Mouse (Mus musculus) CH12.LX (cell line): ENCODE measurements around the gene Hexim2. TPM values are rescaled to one million over a fixed set of nuclear protein-coding genes. Genes with fewer than 3 reads are reported as not detected.

ENCODE experiments used
- DNase-seq: peaks from one replicate; pipeline ENCODE4 v3.0.0-alpha.2; 2013; ENCODE audit errors: extremely low read depth
- H3K27ac ChIP-seq: 2 replicates; pipeline ENCODE4 v1.5.1; 2012; ENCODE audit warnings: low read depth, mild to moderate bottlenecking, control low read depth, moderate library complexity; ENCODE audit not compliant: insufficient read depth
- H3K27me3 ChIP-seq: replicated peaks from 2 replicates; pipeline ENCODE3; 2012; ENCODE audit warnings: inconsistent platforms
- H3K36me3 ChIP-seq, 2 experiments: replicated peaks in 1 of 2; 2 replicates each; pipeline versions ENCODE3 to v1.6.1; 2012; ENCODE audit warnings: inconsistent platforms in 1 of 2, low read length in 1 of 2, mild to moderate bottlenecking in 1 of 2, mixed read lengths in 1 of 2, moderate library complexity in 1 of 2; ENCODE audit not compliant: control insufficient read depth in 1 of 2, insufficient read depth in 1 of 2
- H3K4me1 ChIP-seq, 2 experiments: 2 replicates each; pipeline ENCODE4 v1.6.1; 2012; ENCODE audit warnings: inconsistent platforms in 1 of 2, moderate library complexity in 1 of 2; ENCODE audit not compliant: insufficient read depth in 2 of 2, control insufficient read depth in 1 of 2
- H3K4me2 ChIP-seq: 2 replicates; pipeline ENCODE4 v1.6.1; 2012; ENCODE audit warnings: low read depth, mild to moderate bottlenecking, control low read depth; ENCODE audit not compliant: poor library complexity, insufficient read depth, severe bottlenecking
- H3K4me3 ChIP-seq, 3 experiments: fragments of 150-350 bp in 1 of 3; sonication (generic) in 1 of 3; replicated peaks in 1 of 3; 2 replicates each; pipeline versions ENCODE3 to v1.5.1; 2011 to 2012; ENCODE audit warnings: low read depth in 2 of 3, low read length in 2 of 3, mild to moderate bottlenecking in 2 of 3, moderate library complexity in 2 of 3, control low read depth in 1 of 3, improper control_type of control experiment in 1 of 3, inconsistent platforms in 1 of 3, mixed read lengths in 1 of 3; ENCODE audit not compliant: poor library complexity in 1 of 3
- H3K79me2 ChIP-seq: replicated peaks from 2 replicates; pipeline ENCODE4 v1.6.1; 2012; ENCODE audit warnings: mild to moderate bottlenecking, moderate library complexity; ENCODE audit not compliant: control insufficient read depth, poor library complexity, insufficient read depth, severe bottlenecking; ENCODE audit errors: extremely low read depth
- H3K9ac ChIP-seq: 2 replicates; pipeline ENCODE4 v1.6.1; 2012; ENCODE audit warnings: low read depth, mild to moderate bottlenecking, control low read depth, moderate library complexity; ENCODE audit not compliant: insufficient read depth
- H3K9me3 ChIP-seq: replicated peaks from 2 replicates; pipeline ENCODE3; 2012; ENCODE audit warnings: low read length, inconsistent platforms, mixed read lengths
- BHLHE40 ChIP-seq: IDR thresholded peaks from 2 replicates; pipeline ENCODE4 v1.6.1; 2011; ENCODE audit warnings: mild to moderate bottlenecking, low read depth, low read length, improper control_type of control experiment
- CTCF ChIP-seq, 2 experiments: IDR thresholded peaks in 1 of 2; conservative IDR thresholded peaks in 1 of 2; 2 replicates each; pipeline ENCODE4 v1.5.1; 2011 to 2012; ENCODE audit warnings: low read depth in 2 of 2, low read length in 2 of 2, improper control_type of control experiment in 1 of 2, inconsistent platforms in 1 of 2, mild to moderate bottlenecking in 1 of 2, moderate library complexity in 1 of 2
- ELF1 ChIP-seq: IDR thresholded peaks from 2 replicates; pipeline ENCODE4 v1.6.1; 2014; ENCODE audit warnings: low read depth, mild to moderate bottlenecking, inconsistent platforms, low read length, improper control_type of control experiment
- ETS1 ChIP-seq: conservative IDR thresholded peaks from 2 replicates; pipeline ENCODE4 v1.6.1; 2012; ENCODE audit warnings: low read depth, mild to moderate bottlenecking, inconsistent platforms, low read length, improper control_type of control experiment, moderate library complexity
- HCFC1 ChIP-seq: IDR thresholded peaks from 2 replicates; pipeline ENCODE4 v1.6.1; 2012; ENCODE audit warnings: low read depth, mild to moderate bottlenecking, inconsistent platforms, low read length, improper control_type of control experiment
- IRF4 ChIP-seq: IDR thresholded peaks from 2 replicates; pipeline ENCODE4 v1.6.1; 2014; ENCODE audit warnings: low read depth, mild to moderate bottlenecking, inconsistent platforms, low read length, improper control_type of control experiment
- JUN ChIP-seq: IDR thresholded peaks from 2 replicates; pipeline ENCODE4 v1.6.1; 2011; ENCODE audit warnings: low read depth, mild to moderate bottlenecking, low read length, improper control_type of control experiment, moderate library complexity; ENCODE audit not compliant: insufficient read depth
- JUND ChIP-seq: conservative IDR thresholded peaks from 2 replicates; pipeline ENCODE4 v1.6.1; 2011; ENCODE audit warnings: low read depth, low read length, improper control_type of control experiment
- MAFK ChIP-seq: IDR thresholded peaks from 2 replicates; pipeline ENCODE4 v1.6.1; 2011; ENCODE audit warnings: low read length, improper control_type of control experiment; ENCODE audit not compliant: insufficient replicate concordance
- MAX ChIP-seq: IDR thresholded peaks from 2 replicates; pipeline ENCODE4 v1.6.1; 2011; ENCODE audit warnings: low read length, improper control_type of control experiment
- MXI1 ChIP-seq: IDR thresholded peaks from 2 replicates; pipeline ENCODE4 v1.6.1; 2011; ENCODE audit warnings: mild to moderate bottlenecking, low read depth, low read length, improper control_type of control experiment
- MYC ChIP-seq: IDR thresholded peaks from 2 replicates; pipeline ENCODE4 v1.6.1; 2011; ENCODE audit warnings: low read depth, mild to moderate bottlenecking, improper control_type of control experiment, low read length
- NRF1 ChIP-seq: IDR thresholded peaks from 2 replicates; pipeline ENCODE4 v1.6.1; 2014; ENCODE audit warnings: low read depth, mild to moderate bottlenecking, inconsistent platforms, low read length, improper control_type of control experiment, moderate library complexity
- RAD21 ChIP-seq: IDR thresholded peaks from 2 replicates; pipeline ENCODE4 v1.6.1; 2011; ENCODE audit warnings: low read depth, mild to moderate bottlenecking, low read length, improper control_type of control experiment, moderate library complexity
- RCOR1 ChIP-seq: conservative IDR thresholded peaks from 2 replicates; pipeline ENCODE4 v1.6.1; 2012; ENCODE audit warnings: low read depth, mild to moderate bottlenecking, inconsistent platforms, low read length, improper control_type of control experiment
- SIN3A ChIP-seq: IDR thresholded peaks from 2 replicates; pipeline ENCODE4 v1.6.1; 2012; ENCODE audit warnings: low read length, improper control_type of control experiment, inconsistent platforms
- SMC3 ChIP-seq: IDR thresholded peaks from 2 replicates; pipeline ENCODE4 v1.6.1; 2011; ENCODE audit warnings: low read depth, low read length, improper control_type of control experiment
- UBTF ChIP-seq: IDR thresholded peaks from 2 replicates; pipeline ENCODE4 v1.6.1; 2012; ENCODE audit warnings: low read depth, mild to moderate bottlenecking, inconsistent platforms, low read length, improper control_type of control experiment, moderate library complexity
- ZKSCAN1 ChIP-seq: IDR thresholded peaks from 2 replicates; pipeline ENCODE4 v1.6.1; 2012; ENCODE audit warnings: low read depth, inconsistent platforms, low read length, improper control_type of control experiment, borderline replicate concordance
- ZMIZ1 ChIP-seq: IDR thresholded peaks from 2 replicates; pipeline ENCODE4 v1.6.1; 2012; ENCODE audit warnings: low read depth, mild to moderate bottlenecking, inconsistent platforms, low read length, improper control_type of control experiment
- dilution Hi-C: fragments of 300-500 bp; cut with MboI; formaldehyde crosslinking; loops from 2 replicates; pipeline ENCODE4 v1.14.3; 2020; ENCODE audit warnings: low sequenced_read_pairs; ENCODE audit not compliant: extremely low pct_unique_long_range_greater_than_20kb, extremely low pct_ligation_motif_present
- in situ Hi-C: fragments of 300-500 bp; cut with MboI; formaldehyde crosslinking; loops from 3 replicates; pipeline ENCODE4 v1.14.3; 2019; ENCODE audit warnings: low sequenced_read_pairs, low pct_ligation_motif_present, low pct_unique_long_range_greater_than_20kb, mixed read lengths
- polyA plus RNA-seq: library from polyadenylated mRNA; unstranded; fragments of >175 nt; gene quantifications from 2 replicates; pipeline ENCODE4 v1.2.1, GENCODE M21; 2012; ENCODE audit warnings: low read depth; ENCODE audit not compliant: insufficient read length
- total RNA-seq, 2 experiments: library from RNA; depleted of rRNA; stranded (reverse); fragments of 300-350 nt in 1 of 2; fragments of >200 nt in 1 of 2; gene quantifications; 2 replicates each; pipeline ENCODE4 v1.2.3; 2012 to 2014

The Hexim2 gene
- total and polyA plus RNA-seq, 3 experiments, result 27.0 to 33.3 (median 28.8) TPM

DNA sequence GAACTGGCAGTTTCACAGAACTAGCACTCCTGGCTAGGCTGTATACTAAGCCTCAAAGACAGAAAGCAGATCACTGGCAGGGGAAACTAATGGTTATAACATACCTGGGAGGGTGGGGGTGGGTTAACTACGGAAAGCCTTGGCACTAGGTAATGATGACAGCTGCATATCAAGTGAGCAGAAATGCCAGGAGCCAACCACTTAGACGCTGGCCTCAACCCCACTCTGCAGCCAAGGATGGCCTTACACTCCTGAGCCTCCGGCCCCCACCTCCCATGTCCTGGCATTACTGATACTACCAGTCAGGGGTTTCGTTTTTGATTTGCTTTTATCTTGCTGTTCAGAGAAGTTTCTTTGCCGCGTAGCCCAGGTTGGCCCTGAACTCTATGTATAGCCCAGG lies 36.4 kb upstream of the Hexim2 start:
- peak overlapping the region; percentile 99 for H3K27ac ChIP-seq
- H3K4me2 ChIP-seq, result no peak overlapping the region
- DNase-seq, result no peak
- no peak overlapping the region for H3K9ac ChIP-seq
- H3K4me3 ChIP-seq, result no peak overlapping the region
- H3K9me3 ChIP-seq, result no peaks in the 10 kb centered on the region
- H3K36me3 ChIP-seq, result peaks cover 3 to 30% of the 10 kb centered on the region in 2 experiments
- no peaks in the 10 kb centered on the region for H3K27me3 ChIP-seq
- no peak for TF ChIP-seq MXI1
- no peak for TF ChIP-seq JUN
- TF ChIP-seq JUND, result no peak
- TF ChIP-seq MYC, result no peak
- no peak for TF ChIP-seq MAX
- no peak for TF ChIP-seq RAD21
- no peak for TF ChIP-seq NRF1
- no peak for TF ChIP-seq ELF1
- TF ChIP-seq IRF4, result no peak
- TF ChIP-seq RCOR1, result no peak
- TF ChIP-seq SIN3A, result no peak
- TF ChIP-seq HCFC1, result no peak
- TF ChIP-seq CTCF (conservative IDR thresholded peaks at IDR 0.05 in 1 of 2, IDR thresholded peaks at IDR 0.05 in 1 of 2; ENCODE audit: low read depth in 2 of 2, low read length in 2 of 2), result no peak
- no peak for TF ChIP-seq ZKSCAN1
- TF ChIP-seq ZMIZ1, result no peak
- no peak for TF ChIP-seq SMC3
- TF ChIP-seq BHLHE40, result no peak
- no peak for TF ChIP-seq UBTF
- no peak for TF ChIP-seq ETS1
- dilution Hi-C loops, result no loop called here
- H3K79me2 ChIP-seq, result peaks cover 23% of the 10 kb centered on the region
- peaks cover 46 to 68% of the 10 kb centered on the region in 2 experiments for H3K4me1 ChIP-seq
- in situ Hi-C loops, result no loop called here

DNA sequence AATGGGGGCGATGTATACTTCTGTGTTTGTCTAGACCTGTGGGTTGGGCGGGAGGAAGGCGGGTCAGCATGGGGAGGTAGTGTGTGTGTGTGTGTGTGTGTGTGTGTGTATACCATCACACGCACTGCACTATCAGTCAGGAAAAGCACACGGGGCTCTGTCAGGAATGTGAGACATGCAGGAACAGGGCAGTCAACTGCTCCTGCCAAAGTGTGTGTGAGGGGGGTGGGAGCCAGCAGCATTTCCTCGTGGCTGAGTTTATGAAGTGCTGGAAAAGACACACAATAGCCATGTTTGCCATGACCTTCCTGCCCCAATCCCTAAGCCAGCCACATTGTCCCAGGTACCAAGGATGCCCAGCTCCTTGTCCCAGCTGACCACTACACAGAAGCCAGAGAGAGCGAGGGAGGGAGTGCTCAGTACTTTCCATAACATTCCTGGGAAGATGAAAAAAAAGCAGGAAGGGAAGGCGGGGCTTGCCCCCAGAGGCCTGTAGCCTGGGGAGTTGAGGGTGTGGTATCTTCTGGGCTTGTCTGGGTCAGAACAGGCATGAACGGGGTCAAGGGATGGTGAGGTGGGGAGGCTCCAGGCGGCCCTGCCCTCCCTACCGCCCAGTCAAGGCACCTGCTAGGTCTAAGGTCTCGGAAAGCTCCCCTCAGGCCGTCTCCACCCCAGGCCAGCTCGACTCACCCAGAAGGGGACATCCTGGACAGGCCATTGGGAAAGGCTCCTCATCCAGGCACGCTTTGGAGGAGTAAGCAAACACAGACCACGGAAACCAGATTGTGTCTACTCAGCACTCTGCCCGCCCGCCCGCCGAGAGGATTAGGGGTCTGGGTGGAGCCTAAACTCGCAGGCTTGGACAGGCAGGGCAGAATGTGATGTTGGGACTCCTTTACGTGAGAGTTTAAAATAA lies 35.0 kb upstream of the Hexim2 start:
- Histone ChIP-seq H3K9ac (no peak overlapping the region), H3K9me3 (no peaks in the 10 kb centered on the region), H3K4me3 (no peak overlapping the region), H3K79me2 (peaks cover 28% of the 10 kb centered on the region), H3K27me3 (peaks cover 5% of the 10 kb centered on the region), H3K4me1 (peaks cover 46 to 76% of the 10 kb centered on the region in 2 experiments), H3K27ac (0 out of 2 replicates have a peak overlapping the region, but pooled peaks have one; percentile 0), H3K36me3 (peaks cover 3 to 30% of the 10 kb centered on the region in 2 experiments), H3K4me2 (no peak overlapping the region)
- DNase-seq, result no peak
- in situ Hi-C loops (no loop called here), dilution Hi-C loops (no loop called here)
- TF ChIP-seq MAFK (0 out of 2 replicates have a peak, but pooled peaks have one; percentile 5), MXI1 (no peak)
- TF ChIP-seq, all 38 proteins: peak for 1
